Mouse (Mus musculus) olfactory bulb, adult 2 months (tissue): Measurements from ENCODE around the gene Ell.

Experiments used
- CTCF ChIP-seq: fragments of 200-500 bp; IDR thresholded peaks from 2 replicates; pipeline ENCODE4 v1.5.1; 2012; ENCODE audit warnings: low read depth, mild to moderate bottlenecking, low read length, moderate library complexity; ENCODE audit not compliant: insufficient read depth
- POLR2A ChIP-seq: fragments of 200-500 bp; IDR thresholded peaks from 2 replicates; pipeline ENCODE4 v1.6.1; 2012; ENCODE audit warnings: mild to moderate bottlenecking, low read depth, low read length, moderate library complexity; ENCODE audit not compliant: insufficient read depth

GRCm38 (mm10) chr8:70549412-70550184 lies 10.3 kb downstream of the Ell start:
- no peak for TF ChIP-seq POLR2A
- TF ChIP-seq CTCF: no peak
